Mouse (Mus musculus) ES-CJ7 (cell line): ENCODE data around the gene Hmgn2.

ENCODE experiments used
- DNase-seq: peaks from one replicate; pipeline ENCODE4 v3.0.0; 2011; ENCODE audit warnings: low read depth, low spot score

Gene Hmgn2

GRCm38 (mm10) chr4:133978021-133978711 lies 9.7 kb upstream of the Hmgn2 start:
- no peak for DNase-seq

GRCm38 (mm10) chr4:133971741-133972140 lies 3.3 kb upstream of the Hmgn2 start:
- no peak for DNase-seq

GRCm38 (mm10) chr4:133970876-133971275 lies 2.4 kb upstream of the Hmgn2 start:
- DNase-seq: no peak

- DNase-seq: no peak
Observed at GRCm38 (mm10) chr4:133970196-133970595, 1.7 kb upstream of the Hmgn2 start.

GRCm38 (mm10) chr4:133969114-133969770 lies 792 bp upstream of the Hmgn2 start:
- DNase-seq: no peak

GRCm38 (mm10) chr4:133967866-133968149 lies 642 bp downstream of the Hmgn2 start:
- peak; percentile 97 for DNase-seq

GRCm38 (mm10) chr4:133967138-133967865 lies 1.1 kb downstream of the Hmgn2 start:
- DNase-seq: peak; percentile 91

GRCm38 (mm10) chr4:133966271-133966940 lies 2.0 kb downstream of the Hmgn2 start:
- no peak for DNase-seq

- DNase-seq: no peak
Observed at GRCm38 (mm10) chr4:133962566-133962965, 5.9 kb downstream of the Hmgn2 start.

- DNase-seq: no peak
Observed at GRCm38 (mm10) chr4:133958884-133959283, 9.6 kb downstream of the Hmgn2 start.

- DNase-seq: peak; percentile 97
Observed at GRCm38 (mm10) chr4:133956358-133956757, 12.1 kb downstream of the Hmgn2 start.

GRCm38 (mm10) chr4:133946736-133947135 lies 21.7 kb downstream of the Hmgn2 start:
- no peak for DNase-seq

- no peak for DNase-seq
Observed at GRCm38 (mm10) chr4:133943791-133944190, 24.7 kb downstream of the Hmgn2 start.

GRCm38 (mm10) chr4:133942679-133943078 lies 25.8 kb downstream of the Hmgn2 start:
- no peak for DNase-seq

GRCm38 (mm10) chr4:133941576-133941975 lies 26.9 kb downstream of the Hmgn2 start:
- DNase-seq: no peak

GRCm38 (mm10) chr4:133940386-133941260 lies 27.8 kb downstream of the Hmgn2 start:
- DNase-seq: no peak

- DNase-seq: no peak
Observed at GRCm38 (mm10) chr4:133938077-133938476, 30.4 kb downstream of the Hmgn2 start.

GRCm38 (mm10) chr4:133931785-133932184 lies 36.7 kb downstream of the Hmgn2 start:
- DNase-seq: no peak

- DNase-seq: peak; percentile 37
Observed at GRCm38 (mm10) chr4:133931349-133931748, 37.1 kb downstream of the Hmgn2 start.

GRCm38 (mm10) chr4:133929278-133929670 lies 39.2 kb downstream of the Hmgn2 start:
- DNase-seq: peak; percentile 42

- DNase-seq: peak; percentile 87
Observed at GRCm38 (mm10) chr4:133928576-133929277, 39.7 kb downstream of the Hmgn2 start.
